Mouse (Mus musculus) forebrain, embryonic 10.5 days (tissue): ENCODE measurements around the gene C3. TPM values are rescaled to one million over a fixed set of nuclear protein-coding genes. Genes with fewer than 3 reads are reported as not detected.

Experiments used
- DNase-seq: peaks from one replicate; pipeline ENCODE4 v3.0.0-alpha.2; 2017; ENCODE audit warnings: low spot score; ENCODE audit errors: extremely low spot score
- H3K27ac ChIP-seq: fragments of 300-500 bp; sonication (generic); 2 replicates; pipeline ENCODE4 v1.5.1; 2016; ENCODE audit warnings: mild to moderate bottlenecking
- H3K27me3 ChIP-seq: fragments of 300-500 bp; sonication (generic); 2 replicates; pipeline ENCODE4 v1.6.1; 2016; ENCODE audit warnings: mild to moderate bottlenecking; ENCODE audit not compliant: poor library complexity, severe bottlenecking
- H3K36me3 ChIP-seq: fragments of 300-500 bp; sonication (generic); replicated peaks from 2 replicates; pipeline ENCODE4 v1.6.1; 2016; ENCODE audit warnings: mild to moderate bottlenecking, moderate library complexity
- H3K4me1 ChIP-seq: fragments of 300-500 bp; sonication (generic); 2 replicates; pipeline ENCODE4 v1.6.1; 2016
- H3K4me3 ChIP-seq: fragments of 300-500 bp; sonication (generic); 2 replicates; pipeline ENCODE4 v1.5.1; 2016; ENCODE audit warnings: mild to moderate bottlenecking, moderate library complexity
- H3K9me3 ChIP-seq: fragments of 300-500 bp; sonication (generic); 2 replicates; pipeline ENCODE4 v1.6.1; 2016; ENCODE audit warnings: mild to moderate bottlenecking, moderate library complexity
- WGBS: fragments of 180-500 bp; shearing (Covaris S2); methylation state at CpG from one replicate; pipeline ENCODE4 v1.1.7; 2016; 5-methylcytosine and 5-hydroxymethylcytosine counted together
- polyA plus RNA-seq: library from polyadenylated mRNA; unstranded; fragments of >200 nt; fragmentation: Nextera tagmentation; extraction: Ambion mirVana; gene quantifications from 2 replicates; pipeline ENCODE4 v1.2.1, GENCODE M21; 2016

C3 gene
- polyA plus RNA-seq, 1 experiment from 2014 or later: 0.30 TPM

DNA sequence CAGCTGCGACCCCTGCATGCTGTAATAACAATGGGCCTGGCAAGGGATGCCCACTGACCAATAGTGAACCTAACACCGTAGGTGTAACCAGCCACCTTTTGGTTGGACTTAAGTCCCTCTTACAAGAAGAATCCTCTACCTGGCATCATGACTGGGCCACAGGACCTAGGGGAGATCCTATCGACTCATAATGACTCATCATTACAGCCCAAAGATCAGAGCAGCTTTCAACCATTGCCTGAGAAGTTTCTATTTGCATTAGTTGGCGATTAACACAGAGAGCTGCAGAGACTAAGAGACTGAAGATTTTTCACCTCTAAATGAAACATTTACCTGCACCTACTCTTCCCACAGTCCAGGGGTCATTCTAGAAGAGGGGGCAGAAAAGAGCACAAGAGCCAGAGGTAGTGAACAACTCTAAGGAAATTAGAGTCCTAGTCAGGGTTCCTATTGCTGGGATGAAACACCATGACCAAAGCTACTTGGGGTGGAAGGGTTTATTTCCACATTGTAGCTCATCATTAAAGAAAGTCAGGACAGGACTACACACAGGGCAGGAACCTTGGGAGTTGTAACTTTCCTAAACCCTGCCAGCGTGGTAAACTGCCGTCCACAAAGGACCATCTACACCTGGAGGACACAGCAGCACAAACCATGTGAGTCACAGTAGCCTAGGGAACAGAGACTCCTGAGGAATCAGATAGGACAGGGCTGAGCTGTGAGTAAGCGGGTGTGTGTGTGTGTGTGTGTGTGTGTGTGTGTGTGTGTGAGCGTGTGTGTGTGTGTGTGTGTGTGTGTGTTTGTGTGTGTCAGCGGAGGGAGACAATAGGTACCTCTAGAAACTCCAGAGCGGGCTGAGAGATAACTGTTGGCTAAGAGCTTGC lies 25.9 kb downstream of the C3 start:
- Histone ChIP-seq H3K36me3 (no peaks in the 10 kb centered on the region), H3K4me1 (no peaks in the 10 kb centered on the region), H3K27ac (no peak overlapping the region), H3K27me3 (no peaks in the 10 kb centered on the region), H3K9me3 (no peaks in the 10 kb centered on the region), H3K4me3 (no peak overlapping the region)
- DNase-seq: no peak
- WGBS: 88% methylated on average over 10 of the region's 10 CpGs

DNA sequence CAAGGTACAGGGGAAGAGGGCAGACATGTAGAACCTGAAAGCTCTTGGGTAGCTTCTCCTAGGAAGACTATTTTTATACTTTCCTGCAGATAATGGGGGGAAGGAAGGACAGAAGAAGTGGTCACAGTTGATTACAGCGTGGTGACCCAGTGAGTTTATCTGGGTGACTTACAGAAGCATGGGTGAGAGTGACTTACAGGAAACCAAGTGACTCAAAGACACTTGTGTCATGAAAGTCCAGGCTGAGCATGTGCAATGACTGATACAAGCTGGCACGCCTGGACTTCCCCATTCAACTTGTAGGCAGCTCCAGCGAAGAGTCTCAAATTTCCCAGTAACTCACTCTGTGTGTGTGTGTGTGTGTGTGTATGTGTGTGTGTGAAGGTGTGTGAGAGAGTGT lies 29.7 kb downstream of the C3 start:
- H3K27ac ChIP-seq: no peak overlapping the region
- H3K4me1 ChIP-seq: no peaks in the 10 kb centered on the region
- H3K36me3 ChIP-seq: no peaks in the 10 kb centered on the region
- H3K27me3 ChIP-seq: no peaks in the 10 kb centered on the region
- no peak overlapping the region for H3K4me3 ChIP-seq
- no peak for DNase-seq
- no peaks in the 10 kb centered on the region for H3K9me3 ChIP-seq
- WGBS: 82% methylated on average over 3 of the region's 3 CpGs

DNA sequence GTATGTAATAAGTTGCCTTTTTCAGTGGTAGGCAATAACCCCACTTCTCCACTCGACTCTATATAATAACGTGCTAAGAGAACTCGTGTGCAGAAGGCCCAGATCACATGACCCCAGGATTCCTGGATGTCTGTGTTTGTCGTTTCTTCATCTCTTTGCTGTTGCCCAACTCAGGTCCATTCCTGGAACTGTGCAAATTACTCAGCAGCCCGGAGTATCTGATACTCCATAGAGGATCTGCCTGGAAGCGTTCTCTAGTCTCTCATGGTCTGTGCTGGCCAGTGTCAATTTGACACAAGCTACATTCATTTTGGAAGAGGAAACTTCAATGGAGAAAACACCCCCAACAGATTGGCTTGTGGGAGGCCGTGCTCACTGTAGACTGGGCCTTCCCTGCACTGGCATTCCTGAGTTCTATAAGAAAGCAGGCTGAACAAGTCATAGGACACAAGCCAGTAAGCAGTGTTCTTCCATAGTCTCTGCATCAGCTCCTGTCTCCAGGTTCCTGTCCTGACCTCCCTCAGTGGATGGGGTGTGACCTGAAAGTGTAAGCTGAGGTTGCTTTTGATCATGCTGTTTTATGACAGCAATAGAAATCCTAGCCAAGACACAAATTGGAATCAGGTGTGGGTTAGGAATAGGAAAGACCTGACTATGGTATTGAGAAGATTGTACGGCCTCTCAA lies 32.5 kb downstream of the C3 start:
- DNase-seq: no peak
- H3K27ac ChIP-seq: no peak overlapping the region
- H3K4me1 ChIP-seq: no peaks in the 10 kb centered on the region

DNA sequence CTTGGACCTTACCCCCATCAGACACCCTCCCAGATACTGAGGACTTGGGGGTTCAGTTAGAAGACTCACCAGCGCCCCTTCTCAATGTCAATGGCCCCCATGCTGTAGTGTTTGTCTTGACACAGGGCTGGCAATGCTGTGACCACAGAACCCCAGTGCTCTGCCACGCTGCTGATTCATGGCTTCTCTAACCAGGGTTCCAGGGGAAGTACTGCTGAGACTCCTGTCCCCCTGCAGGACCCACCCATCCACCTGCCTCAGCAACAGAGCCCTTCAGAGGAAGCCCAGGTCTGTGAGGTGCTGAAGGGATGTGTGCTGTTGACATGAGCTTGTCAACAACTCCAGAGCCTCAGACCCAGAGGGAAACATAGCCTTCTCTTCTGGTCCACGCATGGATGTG lies 33.2 kb downstream of the C3 start:
- DNase-seq: no peak
- H3K36me3 ChIP-seq: no peaks in the 10 kb centered on the region
- H3K27ac ChIP-seq: no peak overlapping the region
- H3K4me3 ChIP-seq: no peak overlapping the region
- no peaks in the 10 kb centered on the region for H3K4me1 ChIP-seq
- no peaks in the 10 kb centered on the region for H3K27me3 ChIP-seq
- WGBS: 77% methylated on average over 3 of the region's 3 CpGs
- no peaks in the 10 kb centered on the region for H3K9me3 ChIP-seq

More for the DNA sequence above, 32.5 kb downstream of the C3 start:
- 88% methylated on average over 8 of the region's 8 CpGs for WGBS
- Histone ChIP-seq H3K27me3 (no peaks in the 10 kb centered on the region), H3K9me3 (no peaks in the 10 kb centered on the region), H3K36me3 (no peaks in the 10 kb centered on the region), H3K4me3 (no peak overlapping the region)

DNA sequence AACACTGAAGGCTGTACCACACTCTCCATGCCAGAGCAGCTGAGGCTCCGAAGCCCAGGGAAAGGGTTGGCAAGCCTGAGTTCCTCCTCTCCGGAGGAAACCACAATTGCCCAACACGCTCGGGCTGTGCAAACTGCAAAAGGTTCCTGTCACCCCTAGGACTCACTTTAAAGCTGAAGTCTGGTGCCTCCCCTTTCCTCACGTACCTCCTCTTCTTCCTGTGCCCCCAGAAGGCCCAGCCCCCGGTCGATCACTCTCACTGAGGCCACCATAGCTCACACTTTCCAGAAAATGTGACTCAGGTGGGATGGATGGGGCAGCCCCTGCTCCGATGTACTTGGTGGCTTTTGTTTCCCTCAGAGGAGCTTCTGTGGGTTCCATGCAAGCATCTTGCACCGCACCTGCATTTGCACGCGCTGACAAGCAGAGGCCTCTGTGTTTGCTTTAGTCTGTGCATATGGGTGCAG lies 33.9 kb downstream of the C3 start, which contains the start of gene Tnfsf14:
Tnfsf14 (minus strand) TSS at position 137 of the 467 bp plus-strand sequence.
- WGBS: 86% methylated on average over 11 of the region's 11 CpGs

DNA sequence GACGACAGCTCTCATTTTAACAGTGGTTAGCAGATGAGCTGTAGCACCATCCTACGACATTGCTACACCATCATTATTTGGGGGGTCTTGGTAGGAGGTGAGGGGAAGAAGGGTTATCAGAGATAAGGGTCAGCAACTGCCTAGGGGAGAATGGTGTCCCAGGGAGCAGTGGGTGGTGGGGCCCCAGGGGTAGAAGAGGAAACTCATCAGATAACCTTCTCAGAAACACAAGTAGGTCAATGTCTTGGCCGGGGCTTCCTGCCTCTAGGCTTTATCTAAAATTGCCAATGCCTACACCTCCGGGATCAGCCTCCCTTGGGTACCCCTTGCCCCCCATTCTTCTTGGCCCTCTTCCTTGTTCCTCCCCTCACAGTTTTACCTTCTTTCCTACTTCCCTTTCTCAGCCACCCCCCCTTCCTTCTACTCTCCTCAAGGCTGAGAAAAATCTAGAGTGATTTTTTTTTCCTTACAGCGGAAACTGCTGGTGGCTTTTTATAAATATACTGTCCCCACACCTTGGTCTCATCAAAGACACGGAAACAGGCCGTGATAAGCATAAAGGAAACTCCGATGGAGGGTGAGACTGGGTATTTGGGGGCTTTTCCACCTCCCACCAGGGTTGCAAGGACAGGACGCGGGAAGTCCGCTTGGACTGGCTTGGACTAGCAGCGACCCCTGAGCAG lies 39.3 kb downstream of the C3 start:
- WGBS: 88% methylated on average over 12 of the region's 12 CpGs
- no peak overlapping the region for H3K4me3 ChIP-seq
- H3K27ac ChIP-seq: no peak overlapping the region
- H3K9me3 ChIP-seq: no peaks in the 10 kb centered on the region
- H3K36me3 ChIP-seq: no peaks in the 10 kb centered on the region
- no peak for DNase-seq
- H3K4me1 ChIP-seq: no peaks in the 10 kb centered on the region
- H3K27me3 ChIP-seq: no peaks in the 10 kb centered on the region

More for the DNA sequence above, 33.9 kb downstream of the C3 start, which contains the start of gene Tnfsf14:
- Histone ChIP-seq H3K4me1 (no peaks in the 10 kb centered on the region), H3K27me3 (no peaks in the 10 kb centered on the region), H3K27ac (no peak within 1 kb of the TSS), H3K4me3 (no peak within 1 kb of the TSS), H3K9me3 (no peaks in the 10 kb centered on the region), H3K36me3 (no peaks in the 10 kb centered on the region)
- DNase-seq: no peak

DNA sequence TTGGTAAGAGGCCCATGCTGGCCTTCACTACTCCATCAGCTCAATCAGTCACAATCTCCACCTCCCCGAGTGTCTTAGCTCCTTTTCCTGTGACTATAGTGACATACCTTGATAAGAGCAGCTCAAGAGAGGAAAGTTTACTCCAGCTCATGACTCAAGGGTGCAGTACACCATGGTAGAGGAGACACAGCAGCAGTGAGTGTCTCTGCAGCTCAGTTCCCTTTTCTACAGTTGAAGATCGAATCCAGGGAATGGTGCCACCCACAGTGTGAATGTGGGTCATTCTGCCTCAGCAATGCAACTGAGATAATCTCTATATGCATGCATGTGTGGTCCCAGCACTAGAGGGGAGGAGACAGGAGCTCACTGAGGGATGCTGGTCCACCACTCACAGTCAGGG lies 42.3 kb downstream of the C3 start:
- Histone ChIP-seq H3K36me3 (no peaks in the 10 kb centered on the region), H3K9me3 (no peaks in the 10 kb centered on the region), H3K4me1 (no peaks in the 10 kb centered on the region), H3K27me3 (no peaks in the 10 kb centered on the region), H3K4me3 (no peak overlapping the region), H3K27ac (no peak overlapping the region)
- no peak for DNase-seq
- 82% methylated on average over 2 of the region's 2 CpGs for WGBS

DNA sequence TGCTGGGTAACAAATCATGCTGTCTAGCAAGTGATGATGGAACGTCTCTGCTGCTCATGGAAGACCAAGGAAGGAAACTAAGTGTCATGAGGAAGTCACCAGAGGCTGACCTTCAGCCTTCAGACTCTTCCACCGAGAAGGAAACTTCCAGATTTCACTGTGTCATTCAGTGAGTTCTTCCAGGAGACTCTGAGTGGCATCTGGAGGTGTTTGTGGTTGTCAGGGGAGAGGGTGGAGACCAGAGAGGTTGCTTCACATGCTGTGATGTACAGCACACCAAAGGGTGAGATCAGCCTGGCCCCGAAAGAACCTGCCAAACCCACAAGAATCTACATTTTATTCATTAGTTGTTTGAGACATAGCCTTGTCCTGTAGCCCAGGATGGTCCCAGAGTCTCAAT lies 45.1 kb downstream of the C3 start:
- H3K36me3 ChIP-seq: no peaks in the 10 kb centered on the region
- 82% methylated on average over 3 of the region's 3 CpGs for WGBS
- H3K27me3 ChIP-seq: no peaks in the 10 kb centered on the region
- no peaks in the 10 kb centered on the region for H3K4me1 ChIP-seq
- no peak for DNase-seq
- H3K9me3 ChIP-seq: no peaks in the 10 kb centered on the region
- H3K4me3 ChIP-seq: no peak overlapping the region
- no peak overlapping the region for H3K27ac ChIP-seq

DNA sequence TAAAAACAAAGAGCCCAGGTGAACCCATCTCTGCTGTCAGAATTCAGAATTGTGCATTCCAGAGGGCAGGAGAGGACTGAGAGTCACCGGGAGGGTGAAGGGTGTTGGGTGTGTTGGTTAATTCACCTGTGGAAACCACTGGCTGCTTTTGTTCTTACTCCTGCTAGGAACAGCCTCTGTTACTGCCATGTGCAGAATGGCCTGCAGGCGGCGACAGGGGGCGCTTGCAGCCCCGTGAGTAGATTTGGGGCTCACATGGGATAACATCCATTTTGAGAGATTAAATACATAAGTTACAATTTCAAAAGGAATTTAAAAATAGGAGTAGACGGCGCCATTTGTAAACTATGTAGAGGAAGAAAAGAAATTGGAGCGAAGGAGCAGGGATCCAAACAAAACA lies 47.6 kb downstream of the C3 start:
- no peak for DNase-seq
- H3K4me3 ChIP-seq: no peak overlapping the region
- H3K9me3 ChIP-seq: no peaks in the 10 kb centered on the region
- H3K4me1 ChIP-seq: no peaks in the 10 kb centered on the region
- no peaks in the 10 kb centered on the region for H3K36me3 ChIP-seq
- H3K27ac ChIP-seq: no peak overlapping the region
- H3K27me3 ChIP-seq: no peaks in the 10 kb centered on the region
- 34% methylated on average over 8 of the region's 8 CpGs for WGBS

DNA sequence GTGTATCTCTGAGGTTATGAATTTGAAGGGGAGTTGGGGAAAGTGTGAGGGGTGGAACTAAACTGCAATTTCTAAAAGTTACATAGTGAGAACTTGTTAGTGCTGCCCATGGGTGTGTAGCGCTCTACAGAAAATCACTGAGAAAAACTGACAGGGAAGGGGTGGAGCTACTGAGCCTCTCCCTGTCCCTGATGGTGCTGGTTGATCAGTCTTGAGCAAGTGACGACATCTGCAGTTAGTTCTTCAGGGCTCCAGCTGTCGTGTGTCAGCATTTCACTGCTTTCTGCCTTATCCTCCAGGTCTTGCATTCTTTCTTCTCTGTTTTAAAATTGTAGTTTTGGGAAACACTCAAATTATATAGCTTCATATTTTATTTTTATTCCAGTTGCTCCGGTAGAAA lies 54.6 kb downstream of the C3 start:
- no peaks in the 10 kb centered on the region for H3K27me3 ChIP-seq
- WGBS: 73% methylated on average over 4 of the region's 4 CpGs
- no peak overlapping the region for H3K4me3 ChIP-seq
- H3K36me3 ChIP-seq: no peaks in the 10 kb centered on the region
- DNase-seq: no peak
- no peak overlapping the region for H3K27ac ChIP-seq
- H3K4me1 ChIP-seq: no peaks in the 10 kb centered on the region
- H3K9me3 ChIP-seq: no peaks in the 10 kb centered on the region

DNA sequence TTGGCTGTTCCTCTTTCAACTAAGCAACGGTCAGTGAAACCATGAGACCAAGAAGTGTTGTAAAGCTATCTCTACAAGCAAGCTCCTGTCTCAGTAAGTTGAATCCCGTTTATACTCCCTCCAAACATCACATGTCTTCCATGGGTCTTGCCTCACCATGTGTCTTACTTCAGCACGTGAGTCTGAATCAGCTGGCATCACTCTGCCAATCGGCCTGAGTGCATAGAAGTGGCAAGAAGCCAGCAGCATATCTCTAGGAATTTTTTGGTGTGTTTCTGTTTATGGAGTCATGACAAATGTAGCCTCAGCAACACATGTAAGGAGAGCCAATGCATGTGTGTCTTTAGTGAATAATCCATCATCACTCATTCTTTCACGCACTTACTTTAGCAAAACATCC lies 55.6 kb downstream of the C3 start:
- no peak for DNase-seq
- H3K27ac ChIP-seq: no peak overlapping the region

DNA sequence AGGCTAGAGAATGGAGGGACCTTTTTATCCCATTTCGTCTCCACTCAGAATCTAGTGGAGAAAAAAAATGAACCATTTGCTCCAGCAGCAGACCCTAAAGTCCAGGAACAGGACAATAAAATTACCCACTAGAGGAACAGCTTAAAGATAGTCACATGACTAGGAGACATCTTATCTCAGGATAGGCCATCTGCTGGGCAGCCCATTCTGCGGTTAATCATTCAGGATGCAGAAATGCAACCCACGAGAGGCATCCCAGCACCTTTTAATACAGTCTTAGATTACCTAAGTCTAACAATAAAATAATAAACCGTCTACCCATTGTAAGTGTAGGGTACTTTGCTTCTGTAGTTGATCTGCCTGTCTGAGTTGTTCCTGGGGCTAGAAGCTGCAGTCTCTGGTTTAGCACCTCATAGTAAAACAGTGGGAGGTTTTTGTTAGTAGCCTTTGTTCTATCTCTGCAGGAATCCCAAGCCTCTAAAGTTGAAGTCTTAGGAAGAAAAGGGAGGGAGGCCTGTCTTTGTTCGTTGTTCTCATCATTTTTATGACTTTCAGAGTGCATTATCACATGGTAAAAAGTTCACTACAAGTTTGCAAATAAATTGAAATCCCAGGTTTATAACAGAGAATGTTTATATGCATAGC lies 57.2 kb downstream of the C3 start:
- no peak overlapping the region for H3K27ac ChIP-seq
- H3K4me3 ChIP-seq: no peak overlapping the region
- DNase-seq: no peak
- WGBS: 63% methylated on average over 5 of the region's 5 CpGs
- H3K27me3 ChIP-seq: no peaks in the 10 kb centered on the region; the same call in 1 of the 2 replicates
- H3K36me3 ChIP-seq: no peaks in the 10 kb centered on the region
- no peaks in the 10 kb centered on the region for H3K9me3 ChIP-seq
- peaks cover 6% of the 10 kb centered on the region for H3K4me1 ChIP-seq

More for the DNA sequence above, 55.6 kb downstream of the C3 start:
- Histone ChIP-seq H3K36me3 (no peaks in the 10 kb centered on the region), H3K4me3 (no peak overlapping the region), H3K4me1 (no peaks in the 10 kb centered on the region), H3K27me3 (no peaks in the 10 kb centered on the region), H3K9me3 (no peaks in the 10 kb centered on the region)
- WGBS: 84% methylated on average over 5 of the region's 5 CpGs
